In genomic region chr17:37083327-37083726, GRCm38 (mm10) we compare ENCODE assay signal across 8 mouse cellular contexts. TPM values are rescaled to one million over a fixed set of nuclear protein-coding genes. Genes with fewer than 3 reads are reported as not detected.
DNase-seq lines count a peak whose midpoint lies in the region; ATAC-seq and TF ChIP-seq lines count a peak whose summit lies in the region.

No protein-coding gene starts in this region.

- H3K4me3 ChIP-seq in liver, postnatal 0 days (ENCODE audit: low read depth, low read length): no peak overlapping the region
- no peak overlapping the region for H3K4me3 ChIP-seq in neural tube, embryonic 13.5 days

- H3K36me3 ChIP-seq in liver, postnatal 0 days (replicated peaks; ENCODE audit: insufficient read depth, low read length): no peaks in the 10 kb centered on the region
- no peaks in the 10 kb centered on the region for H3K36me3 ChIP-seq in neural tube, embryonic 13.5 days

- TF ChIP-seq POLR2A in brain, embryonic 14.5 days (IDR thresholded peaks at IDR 0.05; ENCODE audit: borderline replicate concordance, extremely low read depth, insufficient read depth, insufficient read length, poor library complexity, severe bottlenecking): no peak

- TF ChIP-seq CTCF in brain, embryonic 14.5 days (IDR thresholded peaks at IDR 0.05; ENCODE audit: borderline replicate concordance, extremely low read depth, insufficient read depth, insufficient read length): peak; percentile 85
- TF ChIP-seq CTCF in liver, postnatal 0 days (IDR thresholded peaks at IDR 0.05; ENCODE audit: low read depth): peak; percentile 92

- H3K27ac ChIP-seq in liver, postnatal 0 days (ENCODE audit: low read depth): no peak overlapping the region
- H3K27ac ChIP-seq in neural tube, embryonic 13.5 days (replicated peaks): no peak overlapping the region

- DNase-seq in 3T3-L1 (ENCODE audit: low read depth, low spot score): peak; percentile 89
- peak; percentile 85 for DNase-seq in CD4-positive, CD25-positive, alpha-beta regulatory T cell, adult 2 months (ENCODE audit: low read depth, low spot score)
- DNase-seq in brain, embryonic 14.5 days (ENCODE audit: low read depth): peak; percentile 91
- DNase-seq in forelimb bud, embryonic 11.5 days (ENCODE audit: low read depth, low spot score): peak; percentile 65
- peak; percentile 89 for DNase-seq in induced T-regulatory cell, adult 2 months (ENCODE audit: low read depth)
- DNase-seq in liver, postnatal 0 days: peak; percentile 78
- no peak for DNase-seq in frontal cortex, postnatal 36 days (ENCODE audit: low spot score in 2 of 2)

- no peak for TF ChIP-seq EP300 in liver, postnatal 0 days (IDR thresholded peaks at IDR 0.05; ENCODE audit: low read depth)

- WGBS in liver, postnatal 0 days (ENCODE audit: insufficient replicate concordance): 3% methylated on average over 8 of the region's 8 CpGs
- 5% methylated on average over 8 of the region's 8 CpGs for WGBS in neural tube, embryonic 13.5 days

- H3K4me1 ChIP-seq in liver, postnatal 0 days (ENCODE audit: insufficient read depth): no peaks in the 10 kb centered on the region
- H3K4me1 ChIP-seq in neural tube, embryonic 13.5 days (replicated peaks): peaks cover 17% of the 10 kb centered on the region

- H3K9ac ChIP-seq in liver, postnatal 0 days (replicated peaks): no peak overlapping the region
- H3K9ac ChIP-seq in neural tube, embryonic 13.5 days: no peak overlapping the region

- no peaks in the 10 kb centered on the region for H3K27me3 ChIP-seq in liver, postnatal 0 days (ENCODE audit: insufficient read depth, low read length)
- H3K27me3 ChIP-seq in neural tube, embryonic 13.5 days: no peaks in the 10 kb centered on the region

- peak; percentile 65 for ATAC-seq in liver, postnatal 0 days
- peak; percentile 48 for ATAC-seq in neural tube, embryonic 13.5 days (ENCODE audit: low read depth)

- H3K9me3 ChIP-seq in liver, postnatal 0 days (ENCODE audit: low read length): no peaks in the 10 kb centered on the region
- H3K9me3 ChIP-seq in neural tube, embryonic 13.5 days: no peaks in the 10 kb centered on the region

- no peak overlapping the region for H3K4me2 ChIP-seq in liver, postnatal 0 days (ENCODE audit: low read depth, low read length)
- no peak overlapping the region for H3K4me2 ChIP-seq in neural tube, embryonic 13.5 days

RNA-seq across cellular contexts. Expression of gene Olfr90, which starts 5.0 kb away (rescaled TPM):
- not detected in 2 replicates for polyA plus RNA-seq in brain, embryonic 14.5 days (2012; rRNA removed)
- not detected in 2 replicates for polyA plus RNA-seq in liver, postnatal 0 days (2015; fragmentation: Nextera tagmentation; extraction: Ambion mirVana)
- polyA plus RNA-seq in neural tube, embryonic 13.5 days (2015; fragmentation: Nextera tagmentation; extraction: Ambion mirVana): not detected in 2 replicates

RNA-seq across cellular contexts. Expression of gene Olfr91, which starts 14.8 kb away (rescaled TPM):
- not detected in 2 replicates for polyA plus RNA-seq in brain, embryonic 14.5 days (2012; rRNA removed)
- polyA plus RNA-seq in liver, postnatal 0 days (2015; fragmentation: Nextera tagmentation; extraction: Ambion mirVana): not detected in 2 replicates
- polyA plus RNA-seq in neural tube, embryonic 13.5 days (2015; fragmentation: Nextera tagmentation; extraction: Ambion mirVana): not detected in 2 replicates

RNA-seq across cellular contexts. Expression of gene Olfr92, which starts 36.6 kb away (rescaled TPM):
- polyA plus RNA-seq in brain, embryonic 14.5 days (2012; rRNA removed): not detected in 2 replicates
- polyA plus RNA-seq in liver, postnatal 0 days (2015; fragmentation: Nextera tagmentation; extraction: Ambion mirVana): not detected in 2 replicates
- polyA plus RNA-seq in neural tube, embryonic 13.5 days (2015; fragmentation: Nextera tagmentation; extraction: Ambion mirVana): not detected in 2 replicates

RNA-seq across cellular contexts. Expression of gene Gabbr1, which starts 37.6 kb away (rescaled TPM):
- 238 and 282 TPM in 2 replicates for polyA plus RNA-seq in brain, embryonic 14.5 days (2012; rRNA removed)
- polyA plus RNA-seq in liver, postnatal 0 days (2015; fragmentation: Nextera tagmentation; extraction: Ambion mirVana): 0.41 and 0.46 TPM in 2 replicates
- 56.2 and 57.0 TPM in 2 replicates for polyA plus RNA-seq in neural tube, embryonic 13.5 days (2015; fragmentation: Nextera tagmentation; extraction: Ambion mirVana)

Comparison
In these comparisons a context has a peak if more than half of its experiments do, and no peak if none do; other contexts are left out.
1. DNase-seq: peak in 3T3-L1 (single experiment), CD4-positive, CD25-positive, alpha-beta regulatory T cell, adult 2 months (single experiment), brain, embryonic 14.5 days (single experiment), forelimb bud, embryonic 11.5 days (single experiment), induced T-regulatory cell, adult 2 months (single experiment) and liver, postnatal 0 days (single experiment); none in frontal cortex, postnatal 36 days (0 of 2).